Mouse (Mus musculus) embryo, embryonic 11 days (tissue): ENCODE measurements around the gene Arhgap15.

Experiments
- DNase-seq: peaks from one replicate; pipeline ENCODE4 v3.0.0-alpha.2; 2015

The Arhgap15 gene

DNA sequence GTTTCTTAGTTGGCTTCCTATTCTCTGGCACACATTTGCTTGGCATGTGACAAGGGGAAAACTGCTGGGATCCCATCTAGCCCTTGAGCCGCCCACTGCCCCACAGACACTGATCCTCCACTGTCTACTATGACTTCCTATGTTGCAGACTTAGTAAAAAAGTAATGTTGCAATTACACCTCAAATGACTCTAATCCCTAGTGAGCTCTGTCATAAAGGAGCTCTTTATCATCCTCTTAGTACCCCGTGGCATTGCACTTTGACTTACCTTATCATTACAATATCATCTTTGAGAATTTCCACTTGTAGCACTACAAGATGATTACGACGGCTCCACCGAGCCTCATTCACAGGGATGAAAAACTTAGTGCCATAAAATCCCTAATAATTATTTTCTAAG is 190.6 kb downstream of the Arhgap15 start:
- DNase-seq, result no peak

DNA sequence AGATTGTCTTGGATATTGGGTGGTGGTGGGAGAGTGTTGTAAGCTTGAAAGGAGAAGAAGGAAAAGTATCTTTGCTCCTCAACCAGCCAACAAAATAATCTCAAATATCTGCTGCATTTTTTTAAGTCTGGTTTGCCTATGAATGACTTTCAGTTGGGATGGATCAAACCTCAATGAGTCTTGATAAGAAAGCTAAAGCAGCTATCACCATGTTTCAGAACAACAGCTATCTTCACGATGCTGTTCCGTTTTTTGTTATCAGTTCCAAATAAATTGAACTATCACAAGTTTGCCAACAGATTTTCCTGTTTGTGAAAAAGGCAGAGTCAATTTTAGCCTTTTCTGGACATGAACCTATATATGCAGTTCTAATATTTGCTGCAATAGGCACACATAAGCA is 197.1 kb downstream of the Arhgap15 start:
- DNase-seq, result no peak

DNA sequence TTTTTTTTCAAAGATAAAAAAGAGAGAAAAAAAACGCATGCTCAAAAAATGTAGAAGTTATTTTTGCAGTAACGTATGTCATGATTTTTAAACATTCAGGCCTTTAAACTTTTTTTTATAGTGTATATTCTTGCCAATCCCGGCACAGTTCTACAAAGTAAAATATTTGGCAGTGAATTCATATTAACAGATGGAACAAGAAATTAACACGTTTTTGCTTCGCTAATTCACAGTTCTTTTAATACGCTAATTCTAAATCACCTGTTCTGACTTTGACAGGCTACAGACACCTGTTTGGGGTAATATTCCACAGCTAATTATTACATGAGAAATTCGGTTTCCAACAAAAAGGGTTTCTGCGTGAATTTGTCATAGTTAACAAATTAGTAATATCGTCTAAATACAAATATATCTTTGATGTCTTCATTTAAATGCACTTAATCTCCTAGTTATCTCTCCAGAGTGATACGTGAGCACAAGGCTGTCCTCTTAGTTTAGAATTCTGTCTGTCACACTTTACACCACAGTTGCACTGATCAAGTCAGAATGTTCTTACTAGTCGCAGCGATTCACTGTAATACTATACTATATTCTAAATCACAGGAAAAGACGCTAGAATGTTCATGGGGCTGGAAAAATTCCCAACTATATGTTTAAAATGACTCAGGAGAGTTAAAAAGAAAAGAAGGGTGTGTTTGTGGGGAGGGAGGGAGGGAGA is 201.3 kb downstream of the Arhgap15 start:
- DNase-seq, result no peak

DNA sequence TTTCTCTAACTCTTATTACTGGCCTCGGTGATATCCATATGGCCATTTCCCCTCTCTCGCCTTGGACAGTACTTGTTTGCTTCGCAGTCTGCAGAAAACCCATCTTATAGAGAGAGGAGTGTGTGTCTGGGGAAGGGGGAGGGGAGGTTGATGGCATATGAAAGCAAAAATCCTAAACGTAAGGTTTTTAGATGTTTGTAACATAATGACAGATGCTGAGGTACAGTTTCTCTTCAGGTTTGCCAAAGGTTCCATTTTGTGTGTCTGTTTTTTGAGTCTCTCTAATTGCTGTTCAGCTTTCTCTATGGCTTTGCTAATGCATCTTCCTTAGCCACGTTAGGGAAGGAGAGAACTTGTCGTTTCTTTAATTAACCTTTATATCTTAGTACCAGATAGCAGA is 202.1 kb downstream of the Arhgap15 start:
- no peak for DNase-seq

DNA sequence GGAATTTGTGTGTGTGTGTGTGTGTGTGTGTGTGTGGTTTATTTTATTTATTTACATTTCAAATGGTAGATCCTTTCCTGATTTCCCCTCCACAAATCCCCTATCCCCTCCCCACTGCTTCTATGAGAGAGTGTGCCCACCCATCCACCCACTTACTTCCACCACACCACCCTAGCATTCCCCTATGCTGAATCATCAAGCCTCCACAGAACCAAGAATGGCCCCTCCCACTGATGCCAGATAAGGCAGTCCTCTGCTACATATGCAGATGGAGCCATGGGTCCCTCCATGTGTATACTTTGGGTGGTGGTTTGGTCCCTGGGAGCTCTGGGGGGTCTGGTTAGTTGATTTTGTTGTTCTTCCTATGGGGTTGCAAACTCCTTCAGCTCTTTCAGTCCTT is 210.6 kb downstream of the Arhgap15 start:
- no peak for DNase-seq

DNA sequence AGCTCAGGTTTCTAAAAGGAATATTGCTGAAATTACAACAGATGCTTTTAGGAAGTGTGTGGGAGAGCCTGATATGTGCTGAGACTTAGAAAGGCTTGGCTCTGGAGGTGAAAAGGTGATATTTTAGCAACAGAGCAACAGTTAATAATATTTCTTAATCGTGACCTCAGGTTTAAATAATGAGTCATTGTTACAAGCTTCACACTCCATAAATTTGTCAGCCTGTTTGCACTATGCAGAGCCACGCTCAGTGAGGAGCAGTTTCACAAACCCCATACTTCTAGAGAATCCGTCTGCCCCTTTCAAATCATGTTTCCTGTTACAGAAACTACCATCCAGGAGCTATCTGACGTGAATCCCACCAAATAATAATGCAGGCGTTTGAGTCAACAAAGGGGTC is 213.8 kb downstream of the Arhgap15 start:
- DNase-seq, result no peak

DNA sequence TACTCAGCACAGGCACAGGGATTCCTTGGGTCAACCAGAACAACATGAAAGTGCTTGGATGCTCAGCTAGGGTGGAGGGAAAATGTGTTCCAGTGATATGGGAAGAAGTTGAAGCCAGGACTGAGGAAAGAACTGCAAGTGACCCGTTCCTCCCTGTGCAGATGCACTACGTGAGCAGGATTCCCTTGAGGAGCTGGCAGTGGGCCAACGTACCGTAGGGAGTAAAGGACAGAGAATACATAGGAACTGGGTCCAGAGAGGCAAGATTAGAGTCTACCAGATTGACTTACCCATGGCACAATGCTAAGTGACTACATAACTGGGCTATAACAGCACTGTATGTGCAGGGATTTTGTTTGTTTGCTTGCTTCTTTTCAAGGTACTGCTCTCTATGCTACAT is 220.0 kb downstream of the Arhgap15 start:
- no peak for DNase-seq

DNA sequence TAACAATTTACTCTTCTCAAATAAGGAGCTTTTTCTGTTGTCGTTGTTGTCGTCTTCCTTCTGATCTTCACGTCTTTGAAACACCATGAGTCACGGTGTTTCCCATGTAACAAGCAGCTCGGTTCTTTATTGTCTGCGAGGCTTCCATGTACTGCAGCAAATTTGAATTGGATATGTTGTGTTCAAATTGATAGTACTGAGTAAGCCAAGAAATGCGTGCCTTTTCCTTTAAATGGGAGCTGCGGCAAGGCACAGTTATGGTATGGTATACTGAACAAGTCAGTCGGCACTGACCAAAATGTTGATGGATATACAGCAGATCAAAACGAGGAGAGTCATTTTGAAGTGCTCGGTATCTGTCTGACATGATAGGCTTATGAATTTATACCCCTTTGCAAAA is 229.1 kb downstream of the Arhgap15 start:
- no peak for DNase-seq

DNA sequence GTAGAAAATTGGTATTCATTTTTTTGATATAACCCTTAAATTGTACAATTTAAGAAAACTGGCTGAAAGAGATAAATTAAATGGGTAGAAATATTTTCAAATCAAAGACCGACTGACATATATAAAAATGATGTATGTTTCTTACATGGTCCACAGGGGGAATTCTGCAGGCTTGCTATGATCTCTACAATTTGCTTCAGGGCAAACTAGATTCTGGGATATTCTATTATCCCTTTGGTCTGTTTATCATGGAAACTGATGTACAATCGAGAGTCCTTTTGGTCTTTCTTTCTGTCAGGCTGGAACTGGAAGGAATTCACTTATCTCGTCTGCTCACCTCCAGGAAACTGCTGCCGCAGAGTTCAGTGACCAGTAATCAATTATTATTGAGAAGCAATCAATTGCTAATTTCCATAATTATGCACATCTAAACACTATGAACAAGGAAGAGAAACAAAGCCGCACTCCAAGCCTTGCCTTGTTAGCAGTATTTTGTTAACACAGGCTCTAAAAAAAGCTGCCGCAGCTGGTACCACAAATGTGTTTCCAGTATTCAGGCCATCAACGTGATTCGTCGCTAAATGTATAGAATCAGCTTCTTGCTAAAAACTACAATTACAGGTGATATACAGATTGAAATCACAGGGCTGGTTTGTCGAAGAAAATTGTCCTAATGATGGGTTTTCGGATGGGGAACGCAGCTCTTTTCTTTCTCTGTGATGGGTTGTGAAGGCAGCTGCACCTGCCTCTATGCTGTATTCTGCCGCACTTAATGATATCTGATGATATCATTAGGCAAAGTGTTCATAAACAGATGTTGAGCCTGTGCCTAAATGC is 229.8 kb downstream of the Arhgap15 start:
- no peak for DNase-seq

DNA sequence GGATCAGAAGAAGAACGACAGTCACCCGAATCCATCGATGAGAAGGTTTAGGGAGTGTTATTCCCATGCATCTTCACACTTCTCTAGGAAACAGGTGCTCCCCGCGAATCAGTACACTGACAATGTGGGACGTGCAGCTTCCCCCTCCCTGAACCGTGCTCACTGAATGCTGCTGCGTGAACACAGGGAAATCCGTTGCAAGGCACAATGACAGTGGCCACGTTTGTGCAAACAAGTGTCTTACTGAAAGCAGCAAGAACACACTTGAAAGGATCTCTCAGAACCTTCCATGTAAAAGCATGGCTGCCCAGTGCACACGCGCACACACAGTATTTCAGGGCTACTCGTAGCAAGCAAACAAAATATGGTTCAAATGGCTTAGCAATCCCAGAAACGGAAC is 237.4 kb downstream of the Arhgap15 start:
- DNase-seq, result no peak

DNA sequence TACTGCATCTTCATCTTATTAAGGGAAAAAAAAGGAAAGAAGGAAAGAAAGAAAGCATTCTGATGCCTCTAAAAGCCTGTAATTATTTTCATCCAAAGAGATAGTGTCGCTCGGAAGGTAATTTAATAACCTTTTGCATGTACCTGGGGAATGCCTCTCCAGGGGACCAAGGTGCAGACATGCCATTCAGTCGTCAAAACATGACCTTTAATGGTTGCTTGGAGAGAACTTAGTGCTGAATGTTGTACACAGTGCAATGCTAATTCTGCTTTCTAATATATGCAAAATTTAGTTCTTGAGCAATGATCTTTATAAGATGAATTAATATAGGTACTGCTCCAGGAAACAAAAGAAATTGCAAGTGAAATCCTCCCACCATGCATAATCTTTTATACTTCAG is 239.3 kb downstream of the Arhgap15 start:
- DNase-seq, result no peak

DNA sequence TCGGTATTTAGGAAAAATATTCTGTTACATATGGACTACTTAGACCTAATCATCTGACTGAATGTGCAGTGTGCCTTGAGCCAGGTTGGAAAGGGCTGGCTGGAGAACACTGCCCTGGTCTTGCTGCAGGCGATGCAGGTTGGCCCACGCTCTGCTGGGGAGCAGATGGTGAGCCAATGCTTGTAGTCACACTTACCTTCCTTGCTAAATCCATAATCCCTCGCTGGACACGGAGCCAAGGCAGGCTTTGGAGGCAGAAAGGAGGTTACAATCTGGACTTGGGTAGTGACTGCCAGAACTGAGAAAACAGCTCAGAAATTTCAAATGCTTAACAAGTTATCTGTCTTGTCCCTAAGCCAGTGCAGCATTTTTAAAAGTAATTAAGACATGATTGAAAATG is 241.2 kb downstream of the Arhgap15 start:
- DNase-seq, result no peak

DNA sequence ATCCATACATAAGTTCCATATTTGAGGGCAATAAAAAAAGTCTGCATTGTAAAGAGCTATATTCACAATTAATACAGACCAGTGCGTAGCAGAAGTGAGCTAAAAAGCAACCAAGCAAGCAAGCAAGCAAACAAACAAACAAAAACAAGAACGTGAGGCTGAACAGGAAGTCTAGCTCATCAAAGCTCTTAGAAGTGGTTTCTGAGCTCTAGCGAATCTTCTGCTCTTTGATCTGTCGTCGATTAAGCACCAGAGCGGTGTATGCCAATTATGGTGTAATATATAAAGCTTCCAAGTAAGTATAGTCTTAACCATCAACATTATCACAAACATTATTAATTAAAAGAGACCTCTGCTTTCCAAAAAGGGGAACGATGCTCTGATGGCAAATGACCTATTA is 243.9 kb downstream of the Arhgap15 start:
- DNase-seq, result no peak

DNA sequence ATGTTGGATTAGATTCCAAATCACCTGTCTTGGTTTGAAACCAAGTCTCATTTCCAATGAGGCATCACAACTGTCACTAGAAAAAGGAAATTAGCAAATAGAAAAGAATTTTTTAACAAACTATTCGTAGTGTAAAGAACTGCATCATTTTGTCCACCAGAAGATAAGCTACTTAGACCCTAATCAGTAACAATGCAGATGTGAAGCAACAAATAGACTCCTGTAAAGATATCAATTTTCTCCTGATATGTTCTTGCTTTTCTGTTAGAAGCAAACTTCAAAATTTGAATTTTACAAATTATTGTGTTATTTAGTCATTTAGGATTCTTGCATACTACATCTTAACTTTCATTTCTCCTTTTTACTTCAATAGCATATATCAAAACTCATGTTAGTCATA is 253.8 kb downstream of the Arhgap15 start:
- no peak for DNase-seq

DNA sequence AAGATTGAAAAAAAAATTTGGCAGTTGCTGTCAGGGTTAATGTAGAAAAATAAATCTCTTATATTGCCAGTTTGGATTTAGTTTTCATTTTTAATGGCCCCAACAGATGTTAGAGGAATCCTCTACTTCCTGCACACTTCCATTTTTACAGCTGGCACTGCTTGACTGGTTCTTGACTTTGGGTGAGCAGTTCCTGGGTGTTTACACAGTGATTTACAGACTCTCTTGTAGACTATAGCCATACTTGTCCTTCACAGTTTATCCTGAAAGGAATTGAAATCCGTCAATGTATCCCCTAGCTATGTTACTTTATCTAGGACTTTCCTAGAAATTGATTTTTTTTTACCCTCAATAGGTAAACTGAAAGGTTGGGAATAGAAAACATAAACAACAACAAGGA is 261.6 kb downstream of the Arhgap15 start:
- no peak for DNase-seq

DNA sequence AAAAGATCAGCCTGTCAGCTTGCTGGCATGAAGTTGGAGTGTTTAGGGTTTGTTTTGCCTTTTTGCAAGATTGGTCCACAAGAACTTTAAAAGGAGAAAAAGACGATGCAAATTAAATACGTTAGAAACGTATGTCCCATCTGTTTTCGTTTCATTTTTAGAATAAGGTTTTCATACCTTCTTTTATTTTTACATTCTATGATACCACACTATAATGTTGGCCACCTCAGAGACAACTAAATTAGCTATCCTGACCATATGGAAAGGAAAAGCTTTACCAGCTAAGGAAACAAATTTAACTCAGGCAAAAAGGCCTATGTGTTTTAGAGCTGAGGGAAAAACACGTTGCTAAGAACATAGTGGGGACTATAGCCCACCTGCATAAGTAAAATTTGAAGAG is 264.8 kb downstream of the Arhgap15 start:
- no peak for DNase-seq

DNA sequence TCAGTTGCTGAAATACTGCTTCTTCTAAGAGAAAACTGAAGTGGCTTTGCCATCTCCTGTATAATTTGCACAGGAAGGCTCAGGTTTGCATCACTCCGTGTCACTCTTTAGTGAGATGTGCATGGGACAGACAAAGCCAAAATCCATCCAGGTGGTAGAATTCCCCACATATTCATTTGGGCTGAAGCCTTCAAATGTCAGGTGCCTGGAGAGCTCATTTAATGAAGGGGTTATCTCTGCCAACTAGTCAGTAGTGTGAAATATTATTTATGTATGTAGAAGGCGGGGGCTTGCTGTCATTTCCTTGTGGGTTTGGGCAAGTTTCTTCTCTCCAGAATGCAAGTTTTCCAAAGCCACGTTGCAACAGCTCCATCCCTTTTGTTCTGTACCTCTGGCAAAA is 268.1 kb downstream of the Arhgap15 start:
- no peak for DNase-seq

DNA sequence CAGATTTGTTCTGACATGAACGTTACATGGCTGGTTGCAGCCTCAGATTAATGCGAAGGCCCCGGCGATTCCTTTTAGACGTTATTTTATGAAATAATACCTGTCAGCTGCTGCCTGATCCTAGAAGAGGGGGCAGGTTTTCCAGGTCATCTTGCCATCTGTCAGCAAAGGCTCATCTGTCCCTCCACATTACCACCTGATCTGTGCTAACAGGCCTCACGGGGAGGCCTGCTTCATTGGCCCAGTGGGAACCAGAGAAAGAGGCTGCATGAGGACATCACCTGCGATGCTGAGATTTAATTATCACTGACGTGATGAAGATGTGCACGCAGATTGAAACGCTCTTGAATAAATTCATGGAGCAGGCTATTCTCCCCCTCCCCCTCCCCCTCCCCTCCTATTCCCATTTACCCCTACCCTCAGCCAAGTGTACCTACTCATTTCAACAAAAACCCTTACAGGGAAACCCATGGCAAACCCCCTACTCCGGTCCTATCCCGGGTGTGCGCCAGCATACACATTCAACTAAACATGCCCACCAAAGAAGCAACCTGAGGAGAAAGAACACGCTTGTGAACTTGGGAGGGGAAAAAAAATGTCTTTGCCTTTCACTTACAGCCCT is 268.9 kb downstream of the Arhgap15 start:
- DNase-seq, result no peak

DNA sequence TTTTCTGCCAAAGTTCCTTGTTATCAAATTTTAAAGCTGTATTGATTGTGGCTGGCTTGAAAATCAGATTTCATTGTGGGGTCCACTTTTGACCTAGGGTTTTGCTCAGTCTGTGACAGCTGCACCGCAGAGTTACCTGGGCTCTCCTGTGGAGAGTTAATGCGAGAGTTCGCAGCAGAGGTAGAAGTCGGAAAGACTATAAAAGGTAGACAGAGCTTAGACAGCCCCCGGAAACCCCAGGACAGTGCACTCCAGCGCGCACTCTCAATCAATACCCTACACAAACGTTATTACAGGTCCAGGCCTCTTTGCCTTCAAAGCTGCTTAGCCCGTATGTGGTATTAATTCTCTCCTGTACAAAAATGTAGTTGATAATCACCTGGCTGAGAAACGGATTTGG is 269.4 kb downstream of the Arhgap15 start:
- DNase-seq, result no peak

DNA sequence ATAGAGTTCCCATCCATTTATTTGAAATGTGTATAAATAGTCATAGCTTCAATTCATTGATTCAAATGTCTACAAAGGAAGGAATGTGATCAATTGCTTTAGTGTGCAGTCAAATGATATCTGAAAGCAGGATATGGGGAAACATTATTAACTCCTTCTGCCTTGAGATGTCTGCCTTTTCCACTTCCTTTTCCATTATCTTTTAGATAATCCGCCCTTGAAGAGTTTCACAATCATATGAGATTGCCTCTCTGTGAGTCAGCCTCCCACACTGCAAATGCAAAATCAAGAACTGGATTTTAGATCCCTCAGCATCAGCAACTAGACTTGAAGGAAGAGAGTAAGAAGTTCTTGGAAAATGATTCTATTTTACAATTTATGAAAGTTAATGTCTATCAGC is 276.1 kb downstream of the Arhgap15 start:
- no peak for DNase-seq

DNA sequence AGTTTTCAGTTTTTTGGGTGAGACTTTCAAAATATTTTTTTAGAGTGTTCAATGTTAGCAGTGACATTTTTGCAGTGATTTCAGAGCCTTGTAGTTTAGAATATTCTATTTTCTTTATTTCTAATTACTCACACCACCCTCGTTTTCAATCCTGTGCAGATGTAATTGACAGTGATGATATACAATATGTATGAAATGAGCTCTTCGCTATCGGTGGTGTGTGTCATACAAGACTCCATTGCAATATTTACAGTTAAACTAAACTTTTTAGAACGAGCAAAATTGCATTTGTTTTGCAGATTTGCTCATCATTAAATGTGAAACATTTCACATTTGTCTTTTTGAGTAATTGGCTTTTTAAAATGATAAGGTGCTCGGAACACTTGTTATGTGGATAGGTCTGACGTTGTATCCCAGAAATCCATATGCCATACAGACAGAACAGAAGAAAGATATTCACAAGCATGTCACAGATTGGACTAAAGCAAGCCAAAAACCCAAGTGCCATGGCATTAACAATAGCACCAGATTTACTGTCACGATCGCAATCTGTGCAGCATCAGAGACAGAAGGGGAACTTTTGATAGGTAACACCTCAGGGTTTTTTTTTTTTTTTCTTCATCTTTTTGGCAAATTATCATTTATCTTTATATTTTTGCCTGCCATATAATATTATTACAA is 280.6 kb downstream of the Arhgap15 start:
- DNase-seq, result no peak

DNA sequence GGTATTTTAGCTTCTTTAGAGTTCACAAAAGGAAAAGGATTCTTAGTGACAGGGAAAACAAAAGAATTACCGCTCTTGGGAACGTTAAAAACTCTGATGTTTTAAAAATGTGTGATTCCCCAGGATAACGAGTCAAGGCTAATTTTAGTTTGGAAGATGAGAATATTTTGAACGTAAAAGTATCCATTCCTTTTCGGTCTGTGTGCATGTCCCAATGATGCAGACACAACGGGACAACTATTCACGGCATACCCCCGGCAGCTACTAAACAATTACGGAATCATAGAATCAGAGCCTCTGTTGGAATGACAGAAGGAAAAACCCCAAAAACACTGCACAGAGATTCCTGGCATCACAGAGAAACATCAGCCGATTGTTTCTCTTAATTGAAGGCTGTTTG is 281.2 kb downstream of the Arhgap15 start:
- no peak for DNase-seq

DNA sequence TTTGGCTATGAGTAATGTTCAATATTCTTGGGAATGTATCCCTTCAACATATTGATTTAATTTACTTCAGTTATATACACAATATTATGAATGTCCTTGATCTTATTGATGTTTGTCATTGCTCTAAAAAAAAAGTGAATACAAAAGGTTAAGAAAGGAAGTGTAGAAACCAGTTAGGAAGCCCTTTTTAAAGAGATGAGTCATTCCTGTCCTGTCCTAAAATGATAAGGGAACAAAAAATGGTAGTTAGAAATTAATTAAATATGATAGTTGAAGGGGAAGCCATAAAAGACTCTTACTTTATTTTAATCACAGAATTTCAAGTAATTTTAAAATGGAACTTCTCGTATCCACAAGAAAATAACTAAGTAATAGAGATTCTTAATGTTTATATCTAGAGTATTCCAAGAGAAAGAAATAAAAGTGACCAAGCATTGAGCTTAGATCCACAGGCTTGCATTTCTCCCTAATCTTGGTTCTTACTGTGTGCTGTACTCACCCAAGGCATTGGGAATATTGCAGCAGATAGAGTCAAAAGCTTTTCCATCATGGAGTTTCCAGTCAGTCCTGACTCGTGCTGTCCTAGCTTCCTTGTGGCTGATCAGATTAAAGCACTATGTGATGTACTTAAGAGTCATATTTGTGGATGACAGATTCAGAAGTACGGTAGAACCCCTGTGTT is 291.0 kb downstream of the Arhgap15 start:
- DNase-seq, result no peak
